Mouse (Mus musculus) hindbrain, embryonic 10.5 days (tissue): Measurements from ENCODE around the gene Rab8a. TPM values are rescaled to one million over a fixed set of nuclear protein-coding genes. Genes with fewer than 3 reads are reported as not detected.
A peak's percentile ranks its signal among the peaks of the same experiment; 100 is the strongest.

Source experiments
- DNase-seq: peaks from one replicate; pipeline ENCODE4 v3.0.0-alpha.2; 2017; ENCODE audit warnings: low spot score
- H3K27ac ChIP-seq: fragments of 300-500 bp; sonication (generic); 2 replicates; pipeline ENCODE4 v1.5.1; 2016; ENCODE audit warnings: mild to moderate bottlenecking, moderate library complexity
- H3K27me3 ChIP-seq: fragments of 300-500 bp; sonication (generic); 2 replicates; pipeline ENCODE4 v1.6.1; 2016; ENCODE audit warnings: mild to moderate bottlenecking; ENCODE audit not compliant: poor library complexity, insufficient read depth, severe bottlenecking
- H3K36me3 ChIP-seq: fragments of 300-500 bp; sonication (generic); 2 replicates; pipeline ENCODE4 v1.6.1; 2016; ENCODE audit warnings: mild to moderate bottlenecking, moderate library complexity
- H3K4me1 ChIP-seq: fragments of 300-500 bp; sonication (generic); replicated peaks from 2 replicates; pipeline ENCODE4 v1.6.1; 2016; ENCODE audit warnings: mild to moderate bottlenecking
- H3K4me3 ChIP-seq: fragments of 300-500 bp; sonication (generic); 2 replicates; pipeline ENCODE4 v1.5.1; 2016; ENCODE audit warnings: mild to moderate bottlenecking, moderate library complexity
- H3K9me3 ChIP-seq: fragments of 300-500 bp; sonication (generic); 2 replicates; pipeline ENCODE4 v1.6.1; 2016; ENCODE audit warnings: mild to moderate bottlenecking, moderate library complexity
- WGBS: fragments of 180-500 bp; shearing (Covaris S2); methylation state at CpG from one replicate; pipeline ENCODE4 v1.1.7; 2016; 5-methylcytosine and 5-hydroxymethylcytosine counted together
- polyA plus RNA-seq: library from polyadenylated mRNA; unstranded; fragments of >200 nt; fragmentation: Nextera tagmentation; extraction: Ambion mirVana; gene quantifications from 2 replicates; pipeline ENCODE4 v1.2.1, GENCODE M21; 2016

Rab8a gene
- polyA plus RNA-seq, 1 experiment from 2014 or later: 155 TPM

- Histone ChIP-seq H3K4me1 (no peaks in the 10 kb centered on the region), H3K27ac (no peak overlapping the region), H3K4me3 (no peak overlapping the region), H3K27me3 (no peaks in the 10 kb centered on the region), H3K36me3 (no peaks in the 10 kb centered on the region), H3K9me3 (no peaks in the 10 kb centered on the region)
- DNase-seq: no peak
Measured at GRCm38 (mm10) chr8:72192065-72192464, 31.1 kb downstream of the Rab8a start.

- WGBS: 58% methylated on average over 8 of the region's 8 CpGs
- no peak for DNase-seq
- H3K9me3 ChIP-seq: peaks cover 14% of the 10 kb centered on the region
- H3K27ac ChIP-seq: no peak overlapping the region
- H3K27me3 ChIP-seq: no peaks in the 10 kb centered on the region
- no peaks in the 10 kb centered on the region for H3K36me3 ChIP-seq
- H3K4me3 ChIP-seq: no peak overlapping the region
- H3K4me1 ChIP-seq: no peaks in the 10 kb centered on the region
Measured at GRCm38 (mm10) chr8:72197997-72198396, 37.0 kb downstream of the Rab8a start.

GRCm38 (mm10) chr8:72208582-72208981, 47.6 kb downstream of the Rab8a start:
- no peaks in the 10 kb centered on the region for H3K4me1 ChIP-seq
- H3K9me3 ChIP-seq: peaks cover 11% of the 10 kb centered on the region
- no peaks in the 10 kb centered on the region for H3K27me3 ChIP-seq
- H3K27ac ChIP-seq: no peak overlapping the region
- H3K4me3 ChIP-seq: no peak overlapping the region
- no peaks in the 10 kb centered on the region for H3K36me3 ChIP-seq
- no peak for DNase-seq
- 78% methylated on average over 1 of the region's 1 CpGs for WGBS

GRCm38 (mm10) chr8:72210222-72210621, 49.2 kb downstream of the Rab8a start:
- no peaks in the 10 kb centered on the region for H3K9me3 ChIP-seq
- H3K27me3 ChIP-seq: no peaks in the 10 kb centered on the region
- no peaks in the 10 kb centered on the region for H3K36me3 ChIP-seq
- no peak overlapping the region for H3K4me3 ChIP-seq
- H3K27ac ChIP-seq: no peak overlapping the region
- H3K4me1 ChIP-seq: no peaks in the 10 kb centered on the region
- WGBS: 79% methylated on average over 4 of the region's 4 CpGs
- DNase-seq: no peak

GRCm38 (mm10) chr8:72210710-72211109, 49.7 kb downstream of the Rab8a start:
- Histone ChIP-seq H3K4me3 (no peak overlapping the region), H3K36me3 (no peaks in the 10 kb centered on the region), H3K27me3 (no peaks in the 10 kb centered on the region), H3K9me3 (no peaks in the 10 kb centered on the region), H3K4me1 (no peaks in the 10 kb centered on the region), H3K27ac (no peak overlapping the region)
- no peak for DNase-seq
- 72% methylated on average over 2 of the region's 2 CpGs for WGBS

- no peak for DNase-seq
- H3K4me1 ChIP-seq: no peaks in the 10 kb centered on the region
- H3K27ac ChIP-seq: no peak overlapping the region
- H3K36me3 ChIP-seq: no peaks in the 10 kb centered on the region
- WGBS: 88% methylated on average over 1 of the region's 1 CpGs
- H3K9me3 ChIP-seq: no peaks in the 10 kb centered on the region
- H3K4me3 ChIP-seq: no peak overlapping the region
- no peaks in the 10 kb centered on the region for H3K27me3 ChIP-seq
Measured at GRCm38 (mm10) chr8:72211846-72212245, 50.8 kb downstream of the Rab8a start.

- Histone ChIP-seq H3K4me1 (no peaks in the 10 kb centered on the region), H3K9me3 (no peaks in the 10 kb centered on the region), H3K36me3 (no peaks in the 10 kb centered on the region), H3K27ac (no peak within 1 kb of the TSS), H3K27me3 (no peaks in the 10 kb centered on the region), H3K4me3 (no peak within 1 kb of the TSS)
- WGBS: 75% methylated on average over 4 of the region's 4 CpGs
- DNase-seq: no peak
Measured at GRCm38 (mm10) chr8:72212751-72213150, 51.8 kb downstream of the Rab8a start, which contains the start of gene Cib3. Gene Cib3, minus strand, starts transcription at chr8:72212837.

- 78% methylated on average over 4 of the region's 4 CpGs for WGBS
- DNase-seq: no peak
- Histone ChIP-seq H3K36me3 (no peaks in the 10 kb centered on the region), H3K27ac (no peak within 1 kb of the TSS), H3K4me1 (no peaks in the 10 kb centered on the region), H3K27me3 (no peaks in the 10 kb centered on the region), H3K4me3 (no peak within 1 kb of the TSS), H3K9me3 (no peaks in the 10 kb centered on the region)
Measured at GRCm38 (mm10) chr8:72213536-72213935, 52.5 kb downstream of the Rab8a start, which contains the start of gene Gm11034. Gene Gm11034, minus strand, starts transcription at chr8:72213636.

GRCm38 (mm10) chr8:72215060-72215459, 54.1 kb downstream of the Rab8a start:
- Histone ChIP-seq H3K4me3 (no peak overlapping the region), H3K27me3 (no peaks in the 10 kb centered on the region), H3K4me1 (no peaks in the 10 kb centered on the region), H3K27ac (no peak overlapping the region), H3K9me3 (no peaks in the 10 kb centered on the region), H3K36me3 (no peaks in the 10 kb centered on the region)
- 37% methylated on average over 2 of the region's 2 CpGs for WGBS
- no peak for DNase-seq

GRCm38 (mm10) chr8:72215871-72216270, 54.9 kb downstream of the Rab8a start:
- DNase-seq: no peak
- peaks cover 3% of the 10 kb centered on the region; the same call in 1 of the 2 replicates for H3K36me3 ChIP-seq
- 52% methylated on average over 1 of the region's 1 CpGs for WGBS
- peaks cover 8% of the 10 kb centered on the region for H3K4me1 ChIP-seq
- H3K4me3 ChIP-seq: no peak overlapping the region
- no peak overlapping the region for H3K27ac ChIP-seq
- H3K27me3 ChIP-seq: no peaks in the 10 kb centered on the region
- no peaks in the 10 kb centered on the region for H3K9me3 ChIP-seq

- H3K9me3 ChIP-seq: no peaks in the 10 kb centered on the region
- H3K27me3 ChIP-seq: no peaks in the 10 kb centered on the region
- peak overlapping the region; percentile 79 for H3K4me3 ChIP-seq
- WGBS: 84% methylated on average over 10 of the region's 10 CpGs
- peaks cover 34% of the 10 kb centered on the region for H3K36me3 ChIP-seq
- H3K27ac ChIP-seq: peak overlapping the region; percentile 92; the same call in 1 of the 2 replicates
- DNase-seq: no peak
- peaks cover 12% of the 10 kb centered on the region for H3K4me1 ChIP-seq
Measured at GRCm38 (mm10) chr8:72218781-72219540, 58.0 kb downstream of the Rab8a start.

- peaks cover 12% of the 10 kb centered on the region for H3K4me1 ChIP-seq
- H3K9me3 ChIP-seq: no peaks in the 10 kb centered on the region
- no peaks in the 10 kb centered on the region for H3K27me3 ChIP-seq
- peak; percentile 93 for DNase-seq
- 10% methylated on average over 39 of the region's 39 CpGs for WGBS
- peak within 1 kb of the TSS; percentile 79 for H3K4me3 ChIP-seq
- peaks cover 39% of the 10 kb centered on the region for H3K36me3 ChIP-seq
- H3K27ac ChIP-seq: peak within 1 kb of the TSS; percentile 92
Measured at GRCm38 (mm10) chr8:72219541-72220363, 58.8 kb downstream of the Rab8a start, which contains the start of gene Fam32a. Gene Fam32a, plus strand, starts transcription at chr8:72219730.

- Histone ChIP-seq H3K4me1 (peaks cover 12% of the 10 kb centered on the region), H3K9me3 (no peaks in the 10 kb centered on the region), H3K27me3 (no peaks in the 10 kb centered on the region), H3K4me3 (peak overlapping the region; percentile 79), H3K36me3 (peaks cover 39% of the 10 kb centered on the region), H3K27ac (no peak overlapping the region)
- no peak for DNase-seq
- 83% methylated on average over 4 of the region's 4 CpGs for WGBS
Measured at GRCm38 (mm10) chr8:72220758-72221157, 59.8 kb downstream of the Rab8a start.
